Mouse (Mus musculus): Measurements from ENCODE around the gene Tjp1. TPM values are rescaled to one million over a fixed set of nuclear protein-coding genes. Genes with fewer than 3 reads are reported as not detected.
A peak's percentile ranks its signal among the peaks of the same experiment; 100 is the strongest.

Tjp1 gene
- total RNA-seq, 2 experiments from 2014 or later: 126 to 133 TPM

- no peak for DNase-seq
- intact Hi-C loops (cut with DNase I): loop anchor here (5.0 kb wide), 3 partner anchors 37 to 327 kb away; partner anchors contain the start of gene Tarsl2
Measured at GRCm38 (mm10) chr7:65315182-65315581, 212.4 kb downstream of the Tjp1 start.

DNA sequence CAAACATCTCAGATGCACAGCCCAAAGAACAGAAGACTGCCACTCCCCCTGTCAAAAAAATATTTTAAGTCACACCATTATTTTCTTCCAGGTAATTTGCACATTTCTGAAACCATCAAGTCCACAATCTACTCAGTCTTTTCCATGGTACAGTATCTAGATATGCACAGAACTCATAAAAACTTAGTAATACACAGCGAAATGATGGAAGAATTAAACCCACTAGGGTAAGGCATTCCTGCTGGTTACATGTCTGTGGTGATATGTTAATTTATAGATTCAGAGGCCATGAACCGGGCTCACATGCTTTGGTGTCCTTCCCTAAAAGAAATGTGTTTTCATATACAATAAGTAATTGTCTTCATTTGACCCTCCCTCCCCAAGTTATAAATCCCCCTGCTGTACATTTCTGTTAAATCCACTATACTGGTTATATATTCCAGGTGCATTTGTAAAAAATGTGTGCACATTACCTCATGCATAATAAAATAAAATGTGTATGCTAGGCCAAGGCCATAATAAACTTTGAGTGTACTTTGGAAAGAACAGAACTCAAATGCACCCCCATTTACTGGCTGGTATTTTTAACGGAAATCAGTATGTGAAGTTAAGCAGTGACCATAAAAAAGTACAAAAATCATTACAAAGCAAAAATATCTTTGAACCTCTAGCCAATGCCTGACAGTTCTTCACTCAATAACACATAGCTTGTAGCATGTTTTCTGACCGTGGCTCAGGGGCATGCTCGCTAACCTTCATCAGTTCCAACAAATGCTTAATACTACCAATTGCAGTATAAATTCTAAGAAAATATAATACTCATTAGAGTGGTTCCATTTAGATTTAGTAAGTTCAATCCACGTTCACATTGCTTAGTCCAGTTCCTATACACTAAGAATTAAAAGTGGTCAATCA lies 230.6 kb downstream of the Tjp1 start:
- intact Hi-C loops (cut with DNase I): no loop called here
- DNase-seq: no peak

DNA sequence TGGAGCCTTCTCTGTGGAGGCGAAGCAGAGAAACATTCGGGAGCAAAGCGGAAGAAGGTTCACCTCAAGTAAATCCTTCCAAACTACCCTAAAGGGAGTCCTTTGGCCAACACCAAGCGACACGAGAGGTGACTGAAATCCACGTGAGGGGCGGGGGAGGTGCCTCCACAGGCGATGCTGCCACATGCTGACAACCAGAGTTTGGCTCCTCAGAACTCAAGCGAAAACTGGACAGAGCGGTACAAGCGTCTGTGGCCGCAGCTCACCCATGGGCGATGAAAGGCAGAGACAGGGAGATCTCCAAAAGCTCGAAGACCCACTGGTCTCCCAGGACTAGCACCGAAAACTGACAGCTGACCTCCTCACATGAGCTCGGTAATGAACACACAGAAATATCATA lies 244.7 kb downstream of the Tjp1 start:
- no peak for DNase-seq
- intact Hi-C loops (cut with DNase I): no loop called here

- no peak for DNase-seq
- intact Hi-C loops (cut with DNase I): no loop called here
Measured at GRCm38 (mm10) chr7:65281960-65282359, 245.6 kb downstream of the Tjp1 start.

GRCm38 (mm10) chr7:65280944-65281912 lies 246.4 kb downstream of the Tjp1 start:
- intact Hi-C loops (cut with DNase I): no loop called here
- DNase-seq: peak; percentile 41 to 60

DNA sequence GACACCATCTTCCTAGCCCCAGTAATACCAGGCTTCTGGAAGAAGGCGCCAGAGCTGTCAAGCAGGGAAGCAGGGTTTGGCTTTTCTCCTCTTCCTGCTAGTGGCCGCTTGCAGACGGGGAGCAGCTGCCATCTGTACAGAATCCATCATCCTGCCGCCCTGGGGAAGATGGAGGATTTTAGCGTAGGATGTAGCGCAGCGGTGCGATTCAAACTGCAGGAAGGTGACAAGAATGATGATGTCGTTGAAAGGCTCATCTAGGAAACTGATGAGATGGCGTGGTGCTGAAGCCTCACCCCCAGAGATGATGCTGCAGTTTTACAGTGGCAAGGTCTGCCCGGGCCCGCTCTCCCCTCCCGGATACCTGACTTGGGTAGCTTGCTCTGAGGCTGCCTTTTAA lies 248.3 kb downstream of the Tjp1 start:
- DNase-seq: no peak
- intact Hi-C loops (cut with DNase I): no loop called here

GRCm38 (mm10) chr7:65275761-65276160 lies 251.8 kb downstream of the Tjp1 start:
- intact Hi-C loops (cut with DNase I): no loop called here
- DNase-seq: no peak

DNA sequence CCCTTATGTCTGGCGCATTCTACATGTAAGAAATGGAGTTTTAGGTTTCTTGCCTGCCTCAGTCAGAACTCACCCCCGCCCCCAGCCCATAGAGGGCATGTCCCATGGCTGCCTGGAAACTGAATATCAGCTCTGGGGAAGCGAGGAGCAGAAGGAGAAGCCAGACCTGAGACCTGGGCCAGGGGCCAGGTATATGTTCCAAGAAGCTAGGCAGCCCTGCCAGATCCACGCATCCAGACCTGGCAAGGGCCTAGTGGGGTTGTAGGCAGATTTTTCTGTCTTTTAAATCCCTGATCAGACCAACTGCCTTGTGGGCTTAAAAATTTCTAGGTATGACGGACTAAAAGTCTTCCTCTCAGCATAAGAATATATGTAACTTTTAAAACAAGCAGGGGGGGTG lies 253.4 kb downstream of the Tjp1 start:
- DNase-seq: no peak
- intact Hi-C loops (cut with DNase I): no loop called here

- no peak for DNase-seq
- intact Hi-C loops (cut with DNase I): no loop called here
Measured at GRCm38 (mm10) chr7:65249656-65250055, 277.9 kb downstream of the Tjp1 start.

Other genes with a start within 250 kb of the Tjp1 start
- 10 to 100 TPM; 26.8 to 27.6 TPM for gene Tarsl2, start 117.1 kb upstream of the Tjp1 start, total RNA-seq (2021)
- 10 to 100 TPM; 17.7 to 18.4 TPM for gene Tm2d3, start 163.4 kb upstream of the Tjp1 start, total RNA-seq (2021)

Measured in heart, postnatal 14 days (tissue).